10 mouse cellular contexts compared by ENCODE assay signal in the genomic region with DNA sequence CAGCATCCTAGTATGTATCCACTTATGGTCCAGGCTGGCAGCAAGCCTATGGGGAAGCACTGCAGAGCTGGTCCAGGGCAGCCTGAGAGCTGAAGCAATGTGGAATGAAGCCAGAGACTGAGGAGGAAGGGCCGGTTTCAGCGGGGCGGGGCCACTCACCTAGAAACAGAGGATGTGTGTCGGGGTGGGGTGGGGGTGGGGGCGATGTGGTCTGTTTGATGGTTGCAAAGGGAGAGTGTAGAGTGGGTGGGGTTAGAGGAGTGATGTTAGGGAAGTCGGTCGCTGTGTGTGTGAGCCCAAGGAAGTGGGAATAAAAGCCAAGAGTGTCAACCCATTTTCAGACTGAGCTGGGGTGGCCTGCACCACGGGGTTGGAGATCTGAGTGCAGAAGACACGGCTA. TPM values are rescaled to one million over a fixed set of nuclear protein-coding genes. Genes with fewer than 3 reads are reported as not detected.
DNase-seq lines count a peak whose midpoint lies in the region; ATAC-seq lines count a peak whose summit lies in the region.
"Had no signal": no experiment of that assay in that cellular context is flagged by ENCODE, and none has a peak within 500 bp of the region (broad histone marks: within the 10 kb centered on the region; RNA-seq: fewer than 3 reads in every experiment).

No protein-coding gene starts in this region.

- H3K9me3 ChIP-seq in hindbrain, embryonic 12.5 days (replicated peaks) = peaks cover 3% of the 10 kb centered on the region; the same call in 1 of the 2 replicates
- H3K9me3 ChIP-seq in hindbrain, embryonic 10.5 days = peaks cover 7% of the 10 kb centered on the region; the same call in 1 of the 2 replicates
- no peaks in the 10 kb centered on the region for H3K9me3 ChIP-seq in forebrain, embryonic 15.5 days
- H3K9me3 ChIP-seq: hindbrain, embryonic 15.5 days had no signal

- 9% methylated on average over 9 of the region's 9 CpGs for WGBS in hindbrain, embryonic 12.5 days
- WGBS in hindbrain, embryonic 10.5 days = 11% methylated on average over 9 of the region's 9 CpGs
- 15% methylated on average over 9 of the region's 9 CpGs for WGBS in forebrain, embryonic 15.5 days

- no peaks in the 10 kb centered on the region for H3K4me1 ChIP-seq in hindbrain, embryonic 12.5 days
- H3K4me1 ChIP-seq in hindbrain, embryonic 10.5 days (replicated peaks) = no peaks in the 10 kb centered on the region
- no peaks in the 10 kb centered on the region for H3K4me1 ChIP-seq in forebrain, embryonic 15.5 days
- H3K4me1 ChIP-seq: hindbrain, embryonic 15.5 days; midbrain, embryonic 10.5 days had no signal

- H3K4me3 ChIP-seq in hindbrain, embryonic 12.5 days = no peak overlapping the region
- H3K4me3 ChIP-seq in hindbrain, embryonic 10.5 days = no peak overlapping the region
- no peak overlapping the region for H3K4me3 ChIP-seq in forebrain, embryonic 15.5 days
- H3K4me3 ChIP-seq: hindbrain, embryonic 15.5 days; midbrain, embryonic 10.5 days had no signal

- no peaks in the 10 kb centered on the region for H3K36me3 ChIP-seq in hindbrain, embryonic 12.5 days
- no peaks in the 10 kb centered on the region for H3K36me3 ChIP-seq in hindbrain, embryonic 10.5 days
- H3K36me3 ChIP-seq in forebrain, embryonic 15.5 days = no peaks in the 10 kb centered on the region
- H3K36me3 ChIP-seq: hindbrain, embryonic 15.5 days; midbrain, embryonic 10.5 days had no signal

- H3K4me2 ChIP-seq in hindbrain, embryonic 12.5 days (replicated peaks) = 0 out of 2 replicates have a peak overlapping the region, but pooled peaks have one; percentile 4
- no peak overlapping the region for H3K4me2 ChIP-seq in forebrain, embryonic 15.5 days (replicated peaks)
- H3K4me2 ChIP-seq: hindbrain, embryonic 15.5 days had no signal

- no peak for ATAC-seq in hindbrain, embryonic 12.5 days (ENCODE audit: low FRiP score)
- ATAC-seq in hematopoietic stem cell, adult 5-6 weeks (replicated peaks in 1 of 2; ENCODE audit: insufficient read depth in 1 of 2, low FRiP score in 2 of 2, low TSS enrichment in 1 of 2, low read depth in 1 of 2, poor library complexity in 2 of 2, severe bottlenecking in 2 of 2) = peak; percentile 55 to 71
- ATAC-seq in forebrain, embryonic 15.5 days (replicated peaks) = no peak
- ATAC-seq in activated CD4-positive, CD25-positive, alpha-beta regulatory T cell, adult 4 months = no peak

- H3K9ac ChIP-seq in hindbrain, embryonic 12.5 days = no peak overlapping the region
- H3K9ac ChIP-seq in forebrain, embryonic 15.5 days (replicated peaks) = no peak overlapping the region
- H3K9ac ChIP-seq: hindbrain, embryonic 15.5 days had no signal

- H3K27me3 ChIP-seq in hindbrain, embryonic 12.5 days = no peaks in the 10 kb centered on the region
- H3K27me3 ChIP-seq in hindbrain, embryonic 10.5 days (ENCODE audit: insufficient read depth, poor library complexity, severe bottlenecking) = no peaks in the 10 kb centered on the region
- no peaks in the 10 kb centered on the region for H3K27me3 ChIP-seq in forebrain, embryonic 15.5 days
- H3K27me3 ChIP-seq: hindbrain, embryonic 15.5 days had no signal

- DNase-seq in hindbrain, embryonic 10.5 days (ENCODE audit: low spot score) = no peak
- DNase-seq in ES-CJ7 (ENCODE audit: low read depth, low spot score) = peak; percentile 27
- peak; percentile 67 for DNase-seq in naive thymus-derived CD4-positive, alpha-beta T cell, adult 2 months (ENCODE audit: low read depth)
- DNase-seq in cerebellum, adult 11-12 months = no peak

- no peak overlapping the region for H3K27ac ChIP-seq in hindbrain, embryonic 12.5 days
- H3K27ac ChIP-seq in hindbrain, embryonic 10.5 days = no peak overlapping the region
- H3K27ac ChIP-seq in forebrain, embryonic 15.5 days (replicated peaks) = no peak overlapping the region
- H3K27ac ChIP-seq: hindbrain, embryonic 15.5 days; midbrain, embryonic 10.5 days had no signal

RNA-seq across cellular contexts. Expression of a gene that starts 33.1 kb away (rescaled TPM):
- polyA plus RNA-seq in hindbrain, embryonic 12.5 days (2016; fragmentation: Nextera tagmentation; extraction: Ambion mirVana) = 9.8 and 10.6 TPM in 2 replicates
- 5.4 and 5.7 TPM in 2 replicates for polyA plus RNA-seq in hindbrain, embryonic 10.5 days (2016; fragmentation: Nextera tagmentation; extraction: Ambion mirVana)
- 3.9 TPM in 2 replicates for total RNA-seq in hematopoietic stem cell, adult 5-6 weeks (2017)
- 10.3 and 11.9 TPM in 2 replicates for polyA plus RNA-seq in forebrain, embryonic 15.5 days (2015; fragmentation: Nextera tagmentation; extraction: Ambion mirVana)
- 10 to 100 TPM in 1 of 2 experiments, 1 to 10 TPM in 1; 9.9 to 15.3 TPM for polyA plus RNA-seq in activated CD4-positive, CD25-positive, alpha-beta regulatory T cell, adult 4 months (2017; shearing (Covaris generic))

RNA-seq across cellular contexts. Expression of a gene that starts 50.5 kb away (rescaled TPM):
- 15.7 and 17.1 TPM in 2 replicates for polyA plus RNA-seq in hindbrain, embryonic 12.5 days (2016; fragmentation: Nextera tagmentation; extraction: Ambion mirVana)
- 12.1 and 13.9 TPM in 2 replicates for polyA plus RNA-seq in hindbrain, embryonic 10.5 days (2016; fragmentation: Nextera tagmentation; extraction: Ambion mirVana)
- total RNA-seq in hematopoietic stem cell, adult 5-6 weeks (2017) = 2.0 and 3.5 TPM in 2 replicates
- polyA plus RNA-seq in forebrain, embryonic 15.5 days (2015; fragmentation: Nextera tagmentation; extraction: Ambion mirVana) = 18.6 and 19.5 TPM in 2 replicates
- polyA plus RNA-seq in activated CD4-positive, CD25-positive, alpha-beta regulatory T cell, adult 4 months (2017; shearing (Covaris generic)) = 1 to 10 TPM; 2.6 to 7.1 TPM

Comparison
In these comparisons a context has a peak if more than half of its experiments do, and no peak if none do; other contexts are left out.
1. ATAC-seq: peak in hematopoietic stem cell, adult 5-6 weeks (2 of 2); none in hindbrain, embryonic 12.5 days (single experiment), forebrain, embryonic 15.5 days (single experiment) and activated CD4-positive, CD25-positive, alpha-beta regulatory T cell, adult 4 months (single experiment).
2. DNase-seq: peak in ES-CJ7 (single experiment) and naive thymus-derived CD4-positive, alpha-beta T cell, adult 2 months (single experiment); none in hindbrain, embryonic 10.5 days (single experiment) and cerebellum, adult 11-12 months (single experiment).